Mouse (Mus musculus): ENCODE data around the gene Tcp10a. TPM values are rescaled to one million over a fixed set of nuclear protein-coding genes. Genes with fewer than 3 reads are reported as not detected.
"Not testable (repeated sequence)": the region's sequence is repeated elsewhere in the genome, so short reads cannot be mapped to it uniquely, and the experiment has no call there.

Gene Tcp10a
- polyA plus RNA-seq, 1 experiment = not detected

- peak; percentile 38 for DNase-seq (ENCODE audit: low read depth)
Measured at GRCm38 (mm10) chr17:7360749-7361465, 36.5 kb downstream of the Tcp10a start.

- not testable (repeated sequence) for DNase-seq (ENCODE audit: low read depth)
Measured at GRCm38 (mm10) chr17:7365615-7366014, 41.2 kb downstream of the Tcp10a start.

GRCm38 (mm10) chr17:7366265-7366664 lies 41.8 kb downstream of the Tcp10a start:
- DNase-seq (ENCODE audit: low read depth) = peak; percentile 6

GRCm38 (mm10) chr17:7366676-7367374 lies 42.4 kb downstream of the Tcp10a start:
- DNase-seq (ENCODE audit: low read depth) = peak; percentile 73

GRCm38 (mm10) chr17:7369401-7369800 lies 45.0 kb downstream of the Tcp10a start:
- not testable (repeated sequence) for DNase-seq (ENCODE audit: low read depth)

GRCm38 (mm10) chr17:7371879-7372278 lies 47.4 kb downstream of the Tcp10a start, which contains the start of gene Gm49630:
Gm49630 (minus strand) TSS chr17:7371979.
- DNase-seq (ENCODE audit: low read depth) = not testable (repeated sequence)

GRCm38 (mm10) chr17:7376951-7377700 lies 52.7 kb downstream of the Tcp10a start:
- not testable (repeated sequence) for DNase-seq (ENCODE audit: low read depth)

GRCm38 (mm10) chr17:7377907-7378306 lies 53.5 kb downstream of the Tcp10a start:
- DNase-seq (ENCODE audit: low read depth) = not testable (repeated sequence)

- DNase-seq (ENCODE audit: low read depth) = not testable (repeated sequence)
Measured at GRCm38 (mm10) chr17:7382711-7383110, 58.3 kb downstream of the Tcp10a start.

- not testable (repeated sequence) for DNase-seq (ENCODE audit: low read depth)
Measured at GRCm38 (mm10) chr17:7383167-7384143, 59.0 kb downstream of the Tcp10a start.

GRCm38 (mm10) chr17:7385364-7385763 lies 60.9 kb downstream of the Tcp10a start, which contains the start of gene Unc93a2:
Unc93a2 (minus strand) TSS chr17:7385464.
- DNase-seq (ENCODE audit: low read depth) = not testable (repeated sequence)

- peak; percentile 21 for DNase-seq (ENCODE audit: low read depth)
Measured at GRCm38 (mm10) chr17:7386016-7386415, 61.6 kb downstream of the Tcp10a start.

- not testable (repeated sequence) for DNase-seq (ENCODE audit: low read depth)
Measured at GRCm38 (mm10) chr17:7388341-7388957, 64.0 kb downstream of the Tcp10a start.

- peak; percentile 39 for DNase-seq (ENCODE audit: low read depth)
Measured at GRCm38 (mm10) chr17:7388958-7389356, 64.5 kb downstream of the Tcp10a start.

- DNase-seq (ENCODE audit: low read depth) = peak; percentile 49
Measured at GRCm38 (mm10) chr17:7389898-7390297, 65.5 kb downstream of the Tcp10a start.

GRCm38 (mm10) chr17:7395116-7395515 lies 70.7 kb downstream of the Tcp10a start:
- DNase-seq (ENCODE audit: low read depth) = not testable (repeated sequence)
